Mouse (Mus musculus): ENCODE measurements at regions not wholly inside any gene's neighbourhood (a gene's known extent, or its start where the extent isn't known, plus 50 kb on each side); places are given as distances from the start of the nearest gene placed in this dataset.

- no peaks in the 10 kb centered on the region for H3K4me1 ChIP-seq (replicated peaks; ENCODE audit: control insufficient read depth in 2 of 2, insufficient read depth in 2 of 2, low read length in 1 of 2)
- H3K4me2 ChIP-seq (ENCODE audit: low read depth), result no peak overlapping the region
- no peaks in the 10 kb centered on the region for H3K9me3 ChIP-seq (ENCODE audit: control insufficient read depth, low read length)
- 46% methylated on average over 4 of the region's 4 CpGs for WGBS (ENCODE audit: insufficient replicate concordance)
- no peak for DNase-seq (ENCODE audit: low read depth in 3 of 3, low spot score in 3 of 3)
- no peak overlapping the region for H3K9ac ChIP-seq (replicated peaks)
- no peak for ATAC-seq (ENCODE audit: insufficient read depth)
- no peaks in the 10 kb centered on the region for H3K27me3 ChIP-seq (ENCODE audit: control insufficient read depth, insufficient read depth, low read length)
- TF ChIP-seq EP300 (IDR thresholded peaks at IDR 0.05; ENCODE audit: low read depth) (no peak), CTCF (IDR thresholded peaks at IDR 0.05; ENCODE audit: low read depth) (no peak)
- H3K4me3 ChIP-seq (ENCODE audit: insufficient read depth in 1 of 2, low read depth in 2 of 2, low read length in 2 of 2), result no peak overlapping the region
- no peak overlapping the region for H3K27ac ChIP-seq
- no peaks in the 10 kb centered on the region for H3K36me3 ChIP-seq (replicated peaks; ENCODE audit: control insufficient read depth, insufficient read depth, low read depth)
Observed at GRCm38 (mm10) chr13:119145713-119146112, 282.7 kb upstream of the Paip1 start.

DNA sequence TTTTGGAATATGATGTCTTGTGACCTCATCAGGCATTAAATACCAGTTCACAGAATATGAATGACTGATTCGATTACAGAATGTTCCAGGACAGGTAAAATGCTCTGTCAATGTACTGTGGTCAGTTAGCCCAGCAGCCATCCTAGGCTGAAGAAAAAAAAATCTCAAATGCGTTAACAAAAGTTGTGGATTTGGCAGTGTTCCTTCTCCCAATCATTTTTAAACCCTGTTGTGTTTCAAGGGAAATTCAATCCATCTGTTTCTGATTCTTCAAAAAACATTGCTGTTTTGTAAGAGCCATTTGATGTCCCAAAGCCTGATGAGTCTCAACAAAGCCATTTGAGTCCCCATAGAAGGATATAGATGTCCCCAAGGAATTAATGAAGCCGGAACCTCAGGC is 280.7 kb upstream of the Paip1 start:
- Histone ChIP-seq H3K9ac (replicated peaks) (no peak overlapping the region), H3K4me3 (ENCODE audit: insufficient read depth in 1 of 2, low read depth in 2 of 2, low read length in 2 of 2) (no peak overlapping the region), H3K4me1 (replicated peaks; ENCODE audit: control insufficient read depth in 2 of 2, insufficient read depth in 2 of 2, low read length in 1 of 2) (no peaks in the 10 kb centered on the region), H3K9me3 (ENCODE audit: control insufficient read depth, low read length) (no peaks in the 10 kb centered on the region), H3K27me3 (ENCODE audit: control insufficient read depth, insufficient read depth, low read length) (no peaks in the 10 kb centered on the region), H3K36me3 (replicated peaks; ENCODE audit: control insufficient read depth, insufficient read depth, low read depth) (no peaks in the 10 kb centered on the region), H3K27ac (no peak overlapping the region), H3K4me2 (ENCODE audit: low read depth) (no peak overlapping the region)
- ATAC-seq (ENCODE audit: insufficient read depth) (no peak), DNase-seq (ENCODE audit: low read depth in 3 of 3, low spot score in 3 of 3) (no peak)
- TF ChIP-seq CTCF (IDR thresholded peaks at IDR 0.05; ENCODE audit: low read depth), result no peak
- no peak for TF ChIP-seq EP300 (IDR thresholded peaks at IDR 0.05; ENCODE audit: low read depth)
- 66% methylated on average over 3 of the region's 3 CpGs for WGBS (ENCODE audit: insufficient replicate concordance)

DNA sequence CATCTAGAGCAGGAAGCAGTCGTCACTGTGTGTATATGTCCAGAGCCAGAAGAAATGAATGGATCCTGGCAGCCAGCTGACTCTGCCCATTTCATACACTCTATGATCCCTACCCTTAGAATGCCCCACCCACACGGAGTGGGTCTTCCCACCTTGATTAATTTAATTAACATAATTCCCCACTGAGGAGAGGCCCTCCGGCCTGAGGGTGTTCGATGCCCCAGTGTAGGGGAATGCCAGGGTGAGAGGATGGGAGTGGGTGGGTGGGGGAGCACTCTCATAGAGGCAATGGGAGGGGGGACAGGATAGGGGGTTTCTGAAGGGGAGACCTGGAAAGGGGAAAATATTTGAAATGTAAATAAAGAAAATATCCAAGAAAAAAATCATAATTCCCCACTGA is 279.3 kb upstream of the Paip1 start:
- ATAC-seq (ENCODE audit: insufficient read depth), result no peak

GRCm38 (mm10) chr13:119150847-119151548 is 277.4 kb upstream of the Paip1 start:
- ATAC-seq (ENCODE audit: insufficient read depth) (no peak), DNase-seq (ENCODE audit: low read depth in 3 of 3, low spot score in 3 of 3) (no peak)
- Histone ChIP-seq H3K4me2 (ENCODE audit: low read depth) (no peak overlapping the region), H3K36me3 (replicated peaks; ENCODE audit: control insufficient read depth, insufficient read depth, low read depth) (no peaks in the 10 kb centered on the region), H3K27ac (no peak overlapping the region), H3K9me3 (ENCODE audit: control insufficient read depth, low read length) (no peaks in the 10 kb centered on the region), H3K27me3 (ENCODE audit: control insufficient read depth, insufficient read depth, low read length) (no peaks in the 10 kb centered on the region), H3K9ac (replicated peaks) (no peak overlapping the region), H3K4me3 (ENCODE audit: insufficient read depth in 1 of 2, low read depth in 2 of 2, low read length in 2 of 2) (no peak overlapping the region), H3K4me1 (replicated peaks; ENCODE audit: control insufficient read depth in 2 of 2, insufficient read depth in 2 of 2, low read length in 1 of 2) (no peaks in the 10 kb centered on the region)
- 62% methylated on average over 4 of the region's 4 CpGs for WGBS (ENCODE audit: insufficient replicate concordance)
- no peak for TF ChIP-seq CTCF (IDR thresholded peaks at IDR 0.05; ENCODE audit: low read depth)
- no peak for TF ChIP-seq EP300 (IDR thresholded peaks at IDR 0.05; ENCODE audit: low read depth)

More for the DNA sequence above, 279.3 kb upstream of the Paip1 start:
- DNase-seq (ENCODE audit: low read depth in 3 of 3, low spot score in 3 of 3), result no peak
- H3K4me2 ChIP-seq (ENCODE audit: low read depth), result no peak overlapping the region
- H3K9ac ChIP-seq (replicated peaks), result no peak overlapping the region
- no peaks in the 10 kb centered on the region for H3K36me3 ChIP-seq (replicated peaks; ENCODE audit: control insufficient read depth, insufficient read depth, low read depth)
- no peak for TF ChIP-seq CTCF (IDR thresholded peaks at IDR 0.05; ENCODE audit: low read depth)
- TF ChIP-seq EP300 (IDR thresholded peaks at IDR 0.05; ENCODE audit: low read depth), result no peak
- 70% methylated on average over 4 of the region's 4 CpGs for WGBS (ENCODE audit: insufficient replicate concordance)
- no peak overlapping the region for H3K27ac ChIP-seq
- H3K9me3 ChIP-seq (ENCODE audit: control insufficient read depth, low read length), result no peaks in the 10 kb centered on the region
- H3K27me3 ChIP-seq (ENCODE audit: control insufficient read depth, insufficient read depth, low read length), result no peaks in the 10 kb centered on the region
- H3K4me1 ChIP-seq (replicated peaks; ENCODE audit: control insufficient read depth in 2 of 2, insufficient read depth in 2 of 2, low read length in 1 of 2), result no peaks in the 10 kb centered on the region
- H3K4me3 ChIP-seq (ENCODE audit: insufficient read depth in 1 of 2, low read depth in 2 of 2, low read length in 2 of 2), result no peak overlapping the region

DNA sequence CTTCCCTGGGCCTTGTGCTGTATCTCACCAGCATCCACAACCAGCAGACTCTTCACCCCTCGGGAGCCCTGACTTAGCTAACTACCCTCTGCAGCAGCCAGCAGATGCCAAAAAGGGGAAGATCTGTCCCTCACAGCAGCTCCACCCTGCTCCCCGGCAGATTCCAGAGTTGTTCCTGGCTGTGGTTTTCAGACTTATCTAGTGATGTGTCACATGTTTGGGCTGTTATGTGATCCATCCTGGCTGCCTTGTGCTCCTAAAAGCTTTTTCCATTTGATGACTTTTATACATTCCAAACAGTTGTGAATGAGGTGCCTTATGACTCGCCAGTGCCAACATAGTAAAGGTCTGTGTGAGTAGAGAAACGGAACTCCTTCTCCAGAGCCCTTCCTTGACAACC is 250.6 kb upstream of the Paip1 start:
- WGBS (ENCODE audit: insufficient replicate concordance), result 26% methylated on average over 4 of the region's 4 CpGs
- ATAC-seq (ENCODE audit: insufficient read depth), result no peak
- no peak for TF ChIP-seq EP300 (IDR thresholded peaks at IDR 0.05; ENCODE audit: low read depth)
- no peak for TF ChIP-seq CTCF (IDR thresholded peaks at IDR 0.05; ENCODE audit: low read depth)

More for the DNA sequence above, 250.6 kb upstream of the Paip1 start:
- Histone ChIP-seq H3K4me3 (ENCODE audit: insufficient read depth in 1 of 2, low read depth in 2 of 2, low read length in 2 of 2) (no peak overlapping the region), H3K4me2 (ENCODE audit: low read depth) (no peak overlapping the region), H3K27me3 (ENCODE audit: control insufficient read depth, insufficient read depth, low read length) (no peaks in the 10 kb centered on the region), H3K9ac (replicated peaks) (no peak overlapping the region), H3K36me3 (replicated peaks; ENCODE audit: control insufficient read depth, insufficient read depth, low read depth) (no peaks in the 10 kb centered on the region), H3K27ac (no peak overlapping the region), H3K4me1 (replicated peaks; ENCODE audit: control insufficient read depth in 2 of 2, insufficient read depth in 2 of 2, low read length in 1 of 2) (no peaks in the 10 kb centered on the region), H3K9me3 (ENCODE audit: control insufficient read depth, low read length) (no peaks in the 10 kb centered on the region)
- DNase-seq (ENCODE audit: low read depth in 3 of 3, low spot score in 3 of 3), result no peak
